Mouse (Mus musculus) olfactory bulb, adult 2 months (tissue): ENCODE results near the gene Krt18.

Experiments used
- CTCF ChIP-seq: fragments of 200-500 bp; IDR thresholded peaks from 2 replicates; pipeline ENCODE4 v1.5.1; 2012; ENCODE audit warnings: low read depth, mild to moderate bottlenecking, low read length, moderate library complexity; ENCODE audit not compliant: insufficient read depth
- POLR2A ChIP-seq: fragments of 200-500 bp; IDR thresholded peaks from 2 replicates; pipeline ENCODE4 v1.6.1; 2012; ENCODE audit warnings: mild to moderate bottlenecking, low read depth, low read length, moderate library complexity; ENCODE audit not compliant: insufficient read depth

DNA sequence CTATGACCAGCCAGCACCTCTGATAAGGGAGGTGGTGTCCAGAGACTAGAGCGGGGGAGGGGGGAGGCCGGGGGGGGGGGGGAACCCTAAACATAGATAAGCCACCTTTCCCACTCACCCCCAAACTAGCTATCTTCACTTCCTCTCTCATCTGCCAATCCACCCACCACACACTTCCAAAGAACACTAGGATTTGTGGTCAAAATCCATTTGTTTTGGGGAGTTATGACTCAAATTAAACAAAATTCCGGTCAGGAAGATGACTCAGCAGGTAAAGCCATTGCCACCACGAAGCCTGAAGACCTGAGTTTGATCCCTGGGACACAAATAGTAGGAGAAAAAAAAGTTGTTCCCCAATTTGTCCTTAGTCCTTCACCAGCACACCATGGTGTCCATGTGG, 13.1 kb upstream of the Krt18 start:
- TF ChIP-seq CTCF (no peak), POLR2A (no peak)
